Mouse (Mus musculus) erythroblast, embryonic 14.5 days (primary cell): ENCODE results near the gene Slc5a5. TPM values are rescaled to one million over a fixed set of nuclear protein-coding genes. Genes with fewer than 3 reads are reported as not detected.

ENCODE experiments used
- H3K27me3 ChIP-seq: 2 replicates; pipeline ENCODE4 v1.6.1; 2012; ENCODE audit warnings: inconsistent platforms; ENCODE audit not compliant: control insufficient read depth
- H3K36me3 ChIP-seq: 2 replicates; pipeline ENCODE4 v1.6.1; 2012; ENCODE audit warnings: mild to moderate bottlenecking, inconsistent platforms; ENCODE audit not compliant: control insufficient read depth
- H3K4me1 ChIP-seq: 2 replicates; pipeline ENCODE4 v1.6.1; 2012; ENCODE audit warnings: inconsistent platforms; ENCODE audit not compliant: control insufficient read depth
- H3K4me3 ChIP-seq: replicated peaks from 2 replicates; pipeline ENCODE3; 2012; ENCODE audit warnings: moderate library complexity, mild to moderate bottlenecking, inconsistent platforms
- H3K9me3 ChIP-seq: 2 replicates; pipeline ENCODE4 v1.6.1; 2012; ENCODE audit warnings: low read length, inconsistent platforms, mixed read lengths; ENCODE audit not compliant: control insufficient read depth
- GATA1 ChIP-seq: IDR thresholded peaks from 2 replicates; pipeline ENCODE4 v1.6.1; 2012; ENCODE audit warnings: low read length, inconsistent platforms, mixed read lengths
- TAL1 ChIP-seq: IDR thresholded peaks from 3 replicates; pipeline ENCODE4 v1.6.1; 2012; ENCODE audit warnings: low read length, inconsistent platforms, mixed read lengths
- polyA plus RNA-seq: library from polyadenylated mRNA; stranded (reverse); fragments of >175 nt; gene quantifications from 2 replicates; pipeline ENCODE4 v1.2.3, GENCODE M21; 2012

Gene Slc5a5
- polyA plus RNA-seq, 1 experiment = 0.03 TPM

- no peak for TF ChIP-seq TAL1
- TF ChIP-seq GATA1 = no peak
- Histone ChIP-seq H3K36me3 (peaks cover 3% of the 10 kb centered on the region), H3K4me1 (peaks cover 7% of the 10 kb centered on the region), H3K9me3 (no peaks in the 10 kb centered on the region), H3K4me3 (no peak overlapping the region), H3K27me3 (no peaks in the 10 kb centered on the region)
These were observed 31.6 kb upstream of the Slc5a5 start for GRCm38 (mm10) chr8:70924151-70924550.

- H3K4me1 ChIP-seq = no peaks in the 10 kb centered on the region
- no peak overlapping the region for H3K4me3 ChIP-seq
- H3K27me3 ChIP-seq = no peaks in the 10 kb centered on the region
- no peak for TF ChIP-seq TAL1
- TF ChIP-seq GATA1 = no peak
- peaks cover 38% of the 10 kb centered on the region for H3K36me3 ChIP-seq
- H3K9me3 ChIP-seq = no peaks in the 10 kb centered on the region
These were observed 27.7 kb upstream of the Slc5a5 start for GRCm38 (mm10) chr8:70920049-70920922.

- Histone ChIP-seq H3K36me3 (peaks cover 84% of the 10 kb centered on the region), H3K4me1 (peaks cover 2% of the 10 kb centered on the region; the same call in 1 of the 2 replicates), H3K4me3 (no peak overlapping the region), H3K27me3 (no peaks in the 10 kb centered on the region), H3K9me3 (peaks cover 2% of the 10 kb centered on the region)
- TF ChIP-seq TAL1 (no peak), GATA1 (no peak)
These were observed 22.1 kb upstream of the Slc5a5 start for GRCm38 (mm10) chr8:70914704-70915103.

DNA sequence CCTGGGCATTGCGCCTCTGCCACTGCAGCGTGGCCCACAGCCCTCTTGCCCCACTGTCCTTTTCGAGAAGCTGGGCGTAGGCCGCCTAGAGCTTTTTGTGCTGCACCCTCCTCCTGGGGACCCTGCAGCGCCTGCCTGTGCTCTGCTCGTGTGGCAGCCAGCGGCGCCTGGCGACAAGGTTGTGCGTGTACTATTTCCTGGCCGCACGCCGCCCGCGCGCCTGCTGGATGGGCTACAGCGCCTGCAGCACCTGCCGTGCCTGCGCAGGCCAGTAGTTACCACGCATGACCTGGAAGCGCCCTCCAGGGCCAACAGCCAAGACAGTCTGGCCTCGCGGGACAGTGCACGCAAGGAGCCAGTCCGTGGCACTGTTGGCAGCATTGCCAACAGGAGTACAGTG is 21.0 kb upstream of the Slc5a5 start:
- TF ChIP-seq GATA1 (no peak), TAL1 (no peak)
- Histone ChIP-seq H3K36me3 (peaks cover 84% of the 10 kb centered on the region), H3K4me3 (no peak overlapping the region), H3K9me3 (peaks cover 2% of the 10 kb centered on the region), H3K4me1 (peaks cover 6% of the 10 kb centered on the region), H3K27me3 (no peaks in the 10 kb centered on the region)

DNA sequence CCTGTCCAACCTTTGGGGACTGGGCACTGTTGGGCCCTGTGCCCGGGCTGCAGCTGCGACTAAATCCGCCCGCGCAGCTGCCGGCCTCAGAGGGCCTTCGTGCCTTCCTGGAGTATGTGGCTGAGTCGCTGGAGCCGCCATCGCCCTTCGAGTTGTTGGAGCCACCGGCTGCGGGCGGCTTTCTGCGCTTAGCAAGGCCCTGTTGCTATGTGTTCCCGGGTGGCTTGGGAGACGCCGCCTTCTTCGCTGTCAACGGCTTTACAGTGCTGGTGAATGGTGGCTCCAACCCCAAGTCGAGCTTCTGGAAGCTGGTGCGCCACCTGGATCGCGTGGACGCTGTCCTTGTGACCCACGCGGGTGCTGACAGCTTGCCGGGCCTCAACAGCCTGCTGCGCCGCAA is 20.4 kb upstream of the Slc5a5 start:
- Histone ChIP-seq H3K4me1 (peaks cover 6% of the 10 kb centered on the region), H3K36me3 (peaks cover 79% of the 10 kb centered on the region), H3K4me3 (no peak overlapping the region)

DNA sequence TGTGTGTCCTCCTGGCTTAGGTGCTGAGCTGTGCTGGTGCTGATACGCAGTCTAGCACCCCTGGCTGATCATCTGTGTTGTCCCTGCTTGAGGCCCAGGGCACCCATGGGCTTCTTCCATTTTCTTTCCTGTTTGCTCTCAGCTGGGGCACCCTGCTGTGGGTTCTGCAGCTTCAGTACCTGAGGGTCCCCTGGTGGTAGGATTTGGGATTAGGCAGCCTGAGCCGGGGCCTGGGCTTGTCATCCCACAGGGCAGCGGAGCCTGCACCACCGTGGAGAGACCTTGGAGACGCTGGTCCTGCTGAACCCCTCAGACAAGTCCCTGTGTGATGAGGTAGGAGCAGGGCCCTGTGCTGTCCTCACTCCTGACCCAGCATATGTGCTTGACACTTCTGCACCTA is 19.0 kb upstream of the Slc5a5 start:
- TF ChIP-seq GATA1 (no peak), TAL1 (no peak)
- H3K9me3 ChIP-seq = peaks cover 2% of the 10 kb centered on the region
- H3K36me3 ChIP-seq = peaks cover 69% of the 10 kb centered on the region
- no peak overlapping the region for H3K4me3 ChIP-seq
- peaks cover 19% of the 10 kb centered on the region for H3K4me1 ChIP-seq
- H3K27me3 ChIP-seq = no peaks in the 10 kb centered on the region

More for the DNA sequence above, 20.4 kb upstream of the Slc5a5 start:
- H3K9me3 ChIP-seq = peaks cover 2% of the 10 kb centered on the region
- no peaks in the 10 kb centered on the region for H3K27me3 ChIP-seq
- TF ChIP-seq GATA1 (no peak), TAL1 (no peak)

DNA sequence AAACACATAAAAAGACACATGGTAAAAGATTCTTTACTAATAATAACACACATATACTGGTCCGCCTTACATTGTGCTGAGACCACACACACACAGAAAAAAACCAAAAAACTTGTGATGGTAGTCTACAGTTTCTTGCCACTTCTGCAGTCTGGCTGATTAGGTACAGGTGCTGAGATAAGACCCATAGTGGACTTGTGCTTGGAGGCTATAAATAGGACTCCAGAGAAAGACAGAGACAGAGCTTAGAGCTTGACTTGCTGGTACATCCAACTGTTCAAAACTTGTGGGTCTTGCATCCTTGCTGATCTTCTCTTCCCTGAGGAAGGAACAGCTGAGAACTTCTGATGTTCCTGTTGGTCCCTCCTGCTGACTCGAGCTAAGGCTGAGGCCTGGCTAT is 15.0 kb upstream of the Slc5a5 start:
- H3K4me1 ChIP-seq = peaks cover 36% of the 10 kb centered on the region
- H3K36me3 ChIP-seq = peaks cover 28% of the 10 kb centered on the region
- peaks cover 7% of the 10 kb centered on the region for H3K27me3 ChIP-seq
- TF ChIP-seq TAL1 (no peak), GATA1 (no peak)
- no peaks in the 10 kb centered on the region for H3K9me3 ChIP-seq
- no peak overlapping the region for H3K4me3 ChIP-seq

- Histone ChIP-seq H3K4me3 (peak within 1 kb of the TSS; percentile 80), H3K27me3 (peaks cover 9% of the 10 kb centered on the region), H3K4me1 (peaks cover 36% of the 10 kb centered on the region), H3K36me3 (peaks cover 14% of the 10 kb centered on the region), H3K9me3 (no peaks in the 10 kb centered on the region)
- TF ChIP-seq GATA1 = no peak
- no peak for TF ChIP-seq TAL1
These were observed 13.5 kb upstream of the Slc5a5 start, which contains the start of gene Map1s for GRCm38 (mm10) chr8:70905831-70906736. Gene Map1s, plus strand, starts transcription at chr8:70905932.

- Histone ChIP-seq H3K36me3 (peaks cover 8% of the 10 kb centered on the region), H3K27me3 (peaks cover 9% of the 10 kb centered on the region), H3K9me3 (no peaks in the 10 kb centered on the region), H3K4me1 (peaks cover 34% of the 10 kb centered on the region), H3K4me3 (peak overlapping the region; percentile 80)
- TF ChIP-seq GATA1 (no peak), TAL1 (no peak)
These were observed 12.9 kb upstream of the Slc5a5 start for GRCm38 (mm10) chr8:70905463-70905830.
